Mouse (Mus musculus): ENCODE measurements at regions not wholly inside any gene's neighbourhood (a gene's known extent, or its start where the extent isn't known, plus 50 kb on each side); places are given as distances from the start of the nearest gene placed in this dataset.

GRCm38 (mm10) chr3:159787776-159788175, 51.7 kb upstream of the Wls start:
- no peak overlapping the region for H3K9ac ChIP-seq
- ATAC-seq (ENCODE audit: insufficient number of reproducible peaks, low FRiP score, low TSS enrichment, low read depth), result no peak
- H3K36me3 ChIP-seq, result no peaks in the 10 kb centered on the region
- 74% methylated on average over 9 of the region's 9 CpGs for WGBS
- no peak overlapping the region for H3K27ac ChIP-seq (replicated peaks)
- no peaks in the 10 kb centered on the region for H3K9me3 ChIP-seq (replicated peaks)
- H3K27me3 ChIP-seq, result no peaks in the 10 kb centered on the region
- no peak overlapping the region for H3K4me3 ChIP-seq (replicated peaks)
- no peak overlapping the region for H3K4me2 ChIP-seq (replicated peaks)
- no peaks in the 10 kb centered on the region for H3K4me1 ChIP-seq
